Mouse (Mus musculus) midbrain, embryonic 10.5 days (tissue): ENCODE measurements at regions not wholly inside any gene's neighbourhood (a gene's known extent, or its start where the extent isn't known, plus 50 kb on each side); places are given as distances from the start of the nearest gene placed in this dataset.

ENCODE experiments used
- DNase-seq: peaks from one replicate; pipeline ENCODE4 v3.0.0-alpha.2; 2017; ENCODE audit warnings: low spot score
- H3K27ac ChIP-seq: fragments of 300-500 bp; sonication (generic); replicated peaks from 2 replicates; pipeline ENCODE4 v1.5.1; 2016; ENCODE audit warnings: mild to moderate bottlenecking
- H3K27me3 ChIP-seq: fragments of 300-500 bp; sonication (generic); 2 replicates; pipeline ENCODE4 v1.6.1; 2016; ENCODE audit warnings: low read depth, mild to moderate bottlenecking; ENCODE audit not compliant: poor library complexity, severe bottlenecking
- H3K36me3 ChIP-seq: fragments of 300-500 bp; sonication (generic); 2 replicates; pipeline ENCODE4 v1.6.1; 2016; ENCODE audit warnings: mild to moderate bottlenecking, moderate library complexity
- H3K4me1 ChIP-seq: fragments of 300-500 bp; sonication (generic); 2 replicates; pipeline ENCODE4 v1.6.1; 2016
- H3K4me3 ChIP-seq: fragments of 300-500 bp; sonication (generic); 2 replicates; pipeline ENCODE4 v1.5.1; 2016; ENCODE audit warnings: mild to moderate bottlenecking, moderate library complexity
- H3K9me3 ChIP-seq: fragments of 300-500 bp; sonication (generic); replicated peaks from 2 replicates; pipeline ENCODE4 v1.6.1; 2016; ENCODE audit warnings: mild to moderate bottlenecking
- WGBS: fragments of 180-500 bp; shearing (Covaris S2); methylation state at CpG from one replicate; pipeline ENCODE4 v1.1.7; 2016; 5-methylcytosine and 5-hydroxymethylcytosine counted together

- H3K4me1 ChIP-seq, result peaks cover 36% of the 10 kb centered on the region
- no peak overlapping the region for H3K4me3 ChIP-seq
- WGBS, result 26% methylated on average over 5 of the region's 5 CpGs
- DNase-seq, result peak; percentile 29
- H3K27me3 ChIP-seq, result peaks cover 100% of the 10 kb centered on the region
- H3K36me3 ChIP-seq, result no peaks in the 10 kb centered on the region
- H3K9me3 ChIP-seq, result no peaks in the 10 kb centered on the region
- no peak overlapping the region for H3K27ac ChIP-seq
Measured at GRCm38 (mm10) chr16:29730010-29730409, 150.9 kb downstream of the Opa1 start.

GRCm38 (mm10) chr16:29732889-29733288 lies 153.8 kb downstream of the Opa1 start:
- WGBS, result 81% methylated on average over 1 of the region's 1 CpGs
- H3K4me3 ChIP-seq, result no peak overlapping the region
- no peak for DNase-seq
- H3K36me3 ChIP-seq, result no peaks in the 10 kb centered on the region
- H3K4me1 ChIP-seq, result peaks cover 40% of the 10 kb centered on the region
- H3K27ac ChIP-seq, result no peak overlapping the region
- H3K9me3 ChIP-seq, result no peaks in the 10 kb centered on the region
- H3K27me3 ChIP-seq, result peaks cover 100% of the 10 kb centered on the region

- Histone ChIP-seq H3K4me3 (no peak overlapping the region), H3K27ac (no peak overlapping the region), H3K4me1 (peaks cover 38% of the 10 kb centered on the region), H3K27me3 (peaks cover 100% of the 10 kb centered on the region), H3K36me3 (no peaks in the 10 kb centered on the region), H3K9me3 (no peaks in the 10 kb centered on the region)
- WGBS, result 81% methylated on average over 10 of the region's 10 CpGs
- DNase-seq, result no peak
Measured at GRCm38 (mm10) chr16:29733847-29734246, 154.7 kb downstream of the Opa1 start.

- DNase-seq, result no peak
- no peaks in the 10 kb centered on the region for H3K9me3 ChIP-seq
- 0 out of 2 replicates have a peak overlapping the region, but pooled peaks have one; percentile 4 for H3K4me3 ChIP-seq
- H3K27me3 ChIP-seq, result peaks cover 100% of the 10 kb centered on the region
- H3K36me3 ChIP-seq, result no peaks in the 10 kb centered on the region
- WGBS, result 29% methylated on average over 1 of the region's 1 CpGs
- H3K27ac ChIP-seq, result peak overlapping the region; percentile 63; the same call in 1 of the 2 replicates
- H3K4me1 ChIP-seq, result peaks cover 33% of the 10 kb centered on the region
Measured at GRCm38 (mm10) chr16:29734324-29734723, 155.2 kb downstream of the Opa1 start.

GRCm38 (mm10) chr16:29734738-29735250 lies 155.7 kb downstream of the Opa1 start:
- peak overlapping the region; percentile 63 for H3K27ac ChIP-seq
- 6% methylated on average over 12 of the region's 12 CpGs for WGBS
- H3K4me3 ChIP-seq, result 0 out of 2 replicates have a peak overlapping the region, but pooled peaks have one; percentile 4
- peaks cover 29% of the 10 kb centered on the region for H3K4me1 ChIP-seq
- H3K27me3 ChIP-seq, result peaks cover 100% of the 10 kb centered on the region
- H3K36me3 ChIP-seq, result no peaks in the 10 kb centered on the region
- no peaks in the 10 kb centered on the region for H3K9me3 ChIP-seq
- peak; percentile 58 for DNase-seq

- peak overlapping the region; percentile 63; the same call in 1 of the 2 replicates for H3K27ac ChIP-seq
- no peaks in the 10 kb centered on the region for H3K9me3 ChIP-seq
- H3K4me1 ChIP-seq, result peaks cover 22% of the 10 kb centered on the region
- DNase-seq, result no peak
- 15% methylated on average over 12 of the region's 12 CpGs for WGBS
- H3K27me3 ChIP-seq, result peaks cover 100% of the 10 kb centered on the region
- no peak overlapping the region for H3K4me3 ChIP-seq
- no peaks in the 10 kb centered on the region for H3K36me3 ChIP-seq
Measured at GRCm38 (mm10) chr16:29735371-29736008, 156.4 kb downstream of the Opa1 start.

- WGBS, result 78% methylated on average over 9 of the region's 9 CpGs
- Histone ChIP-seq H3K27ac (no peak overlapping the region), H3K9me3 (no peaks in the 10 kb centered on the region), H3K27me3 (peaks cover 100% of the 10 kb centered on the region), H3K4me3 (no peak overlapping the region), H3K36me3 (no peaks in the 10 kb centered on the region), H3K4me1 (peaks cover 20% of the 10 kb centered on the region)
- no peak for DNase-seq
Measured at GRCm38 (mm10) chr16:29736211-29736610, 157.1 kb downstream of the Opa1 start.

GRCm38 (mm10) chr16:29738075-29738474 lies 158.9 kb downstream of the Opa1 start:
- peaks cover 99% of the 10 kb centered on the region for H3K27me3 ChIP-seq
- no peaks in the 10 kb centered on the region for H3K36me3 ChIP-seq
- 93% methylated on average over 9 of the region's 9 CpGs for whole genome bisulfite sequencing
- H3K9me3 ChIP-seq, result no peaks in the 10 kb centered on the region
- no peak overlapping the region for H3K4me3 ChIP-seq
- no peak for DNase-seq
- H3K27ac ChIP-seq, result no peak overlapping the region
- H3K4me1 ChIP-seq, result peaks cover 20% of the 10 kb centered on the region

- Histone ChIP-seq H3K27ac (no peak overlapping the region), H3K27me3 (peaks cover 77% of the 10 kb centered on the region), H3K9me3 (peaks cover 9% of the 10 kb centered on the region; the same call in 1 of the 2 replicates), H3K4me1 (no peaks in the 10 kb centered on the region), H3K36me3 (no peaks in the 10 kb centered on the region), H3K4me3 (no peak overlapping the region)
- 73% methylated on average over 14 of the region's 14 CpGs for WGBS
- no peak for DNase-seq
Measured at GRCm38 (mm10) chr16:29742497-29743230, 163.5 kb downstream of the Opa1 start.

- no peaks in the 10 kb centered on the region for H3K4me1 ChIP-seq
- peaks cover 15% of the 10 kb centered on the region; the same call in 1 of the 2 replicates for H3K9me3 ChIP-seq
- H3K27me3 ChIP-seq, result peaks cover 70% of the 10 kb centered on the region
- 83% methylated on average over 5 of the region's 5 CpGs for WGBS
- H3K27ac ChIP-seq, result no peak overlapping the region
- no peak overlapping the region for H3K4me3 ChIP-seq
- DNase-seq, result no peak
- no peaks in the 10 kb centered on the region for H3K36me3 ChIP-seq
Measured at GRCm38 (mm10) chr16:29745486-29745885, 166.4 kb downstream of the Opa1 start.

- Histone ChIP-seq H3K4me3 (no peak overlapping the region), H3K9me3 (peaks cover 15% of the 10 kb centered on the region; the same call in 1 of the 2 replicates), H3K27ac (no peak overlapping the region), H3K4me1 (no peaks in the 10 kb centered on the region), H3K27me3 (peaks cover 63% of the 10 kb centered on the region), H3K36me3 (no peaks in the 10 kb centered on the region)
- no peak for DNase-seq
- 88% methylated on average over 4 of the region's 4 CpGs for WGBS
Measured at GRCm38 (mm10) chr16:29746245-29746644, 167.1 kb downstream of the Opa1 start.

GRCm38 (mm10) chr16:29749167-29749566 lies 170.0 kb downstream of the Opa1 start:
- Histone ChIP-seq H3K4me1 (no peaks in the 10 kb centered on the region), H3K27ac (no peak overlapping the region), H3K9me3 (peaks cover 14% of the 10 kb centered on the region; the same call in 1 of the 2 replicates), H3K4me3 (no peak overlapping the region), H3K27me3 (peaks cover 51% of the 10 kb centered on the region), H3K36me3 (no peaks in the 10 kb centered on the region)
- no peak for DNase-seq
- 85% methylated on average over 5 of the region's 5 CpGs for WGBS
